Mouse (Mus musculus) left cerebral cortex, postnatal 10 days (tissue): Measurements from ENCODE around the gene Lactbl1. TPM values are rescaled to one million over a fixed set of nuclear protein-coding genes. Genes with fewer than 3 reads are reported as not detected.

Experiments used
- DNase-seq, 2 experiments: peaks; one replicate each; pipeline ENCODE4 v3.0.0; 2021 to 2022; ENCODE audit warnings: low spot score in 2 of 2, mixed read lengths in 1 of 2; ENCODE audit errors: extremely low spot score in 1 of 2
- intact Hi-C: fragments of 180-260 bp; cut with DNase I; formaldehyde crosslinking; loops from one replicate; pipeline ENCODE4 v1.15.1; 2025
- total RNA-seq, 2 experiments: library from RNA; stranded (reverse); gene quantifications; 2 replicates each; pipeline ENCODE4 v1.2.3; 2021

Lactbl1 gene
- under 1 TPM in 1 of 2 experiments, not detected in 1; 0.14 TPM for total RNA-seq

DNA sequence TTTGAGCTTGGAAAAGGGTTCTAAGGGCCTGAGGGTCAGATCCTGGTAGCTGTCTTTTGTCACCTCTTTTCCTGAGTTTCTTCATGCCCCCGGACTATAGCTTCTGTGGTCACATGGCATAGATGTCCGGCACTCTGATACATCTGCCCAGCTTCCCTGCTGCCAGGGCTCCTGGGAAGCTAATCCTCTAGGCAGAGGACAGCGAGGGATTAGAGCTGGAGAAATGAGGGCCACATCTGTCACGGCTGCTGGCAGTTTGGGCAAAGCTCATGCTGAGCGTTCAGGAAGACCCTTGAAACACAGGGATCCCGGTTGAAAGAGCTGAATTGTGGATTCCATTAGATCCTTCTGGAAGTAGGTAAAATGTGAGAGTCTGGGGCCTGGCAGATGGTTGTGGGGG lies at the start of gene Lactbl1:
Gene Lactbl1, plus strand, starts transcription at position 234 of the 400 bp plus-strand sequence.
- DNase-seq: no peak
- intact Hi-C loops: loop anchor here (10.0 kb wide), 1 partner anchor 358 kb away; no protein-coding TSS in a partner anchor

DNA sequence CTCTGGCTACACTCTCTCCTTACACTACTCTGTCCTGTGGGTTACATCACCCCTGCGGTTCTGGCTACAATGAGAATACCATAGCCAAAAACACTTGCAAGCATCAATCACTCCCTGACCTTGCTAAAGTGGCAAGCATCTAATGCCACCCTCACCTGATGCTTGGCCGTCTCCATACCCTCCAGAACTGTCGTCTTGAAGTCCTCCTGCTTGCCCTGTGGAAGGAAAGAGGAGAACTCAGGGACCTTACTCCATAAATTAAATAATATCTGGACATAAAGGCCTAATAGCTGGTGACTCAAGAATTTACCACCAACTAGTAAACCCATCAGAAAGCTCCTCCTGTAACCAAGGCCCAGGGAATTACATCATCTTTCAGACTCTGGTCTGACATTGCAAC lies 40.5 kb upstream of the Lactbl1 start:
- no peak for DNase-seq
- intact Hi-C loops: no loop called here

DNA sequence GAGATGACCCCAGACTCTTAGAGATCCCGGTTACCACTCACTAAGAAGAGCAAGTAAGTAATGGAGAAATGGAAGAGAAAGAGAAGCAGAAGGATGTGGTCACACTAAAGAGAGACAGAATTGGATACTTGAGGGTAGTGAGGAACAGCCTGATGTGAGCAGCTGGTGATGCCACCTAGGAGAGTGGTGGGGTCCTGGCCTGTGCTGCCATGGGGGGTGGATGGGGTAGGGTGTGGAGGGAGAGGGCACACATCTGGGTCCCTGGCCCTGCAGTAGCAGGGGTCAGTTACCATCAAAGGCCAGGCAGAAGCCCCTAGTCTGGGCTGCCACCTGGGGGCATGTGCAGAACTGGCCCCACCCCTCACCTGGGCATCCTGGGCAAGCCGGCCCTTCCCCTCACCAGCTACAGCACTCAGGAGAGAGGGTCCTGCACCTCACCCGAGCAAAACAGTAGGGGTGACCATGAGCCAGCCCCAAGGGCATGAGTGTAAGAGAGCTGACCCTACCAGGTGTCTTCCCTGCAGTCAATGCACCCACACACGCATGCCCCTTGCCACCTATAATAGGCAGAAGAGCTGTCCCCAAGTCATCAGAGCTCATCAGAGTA lies 35.1 kb upstream of the Lactbl1 start:
- DNase-seq: no peak
- intact Hi-C loops: no loop called here

DNA sequence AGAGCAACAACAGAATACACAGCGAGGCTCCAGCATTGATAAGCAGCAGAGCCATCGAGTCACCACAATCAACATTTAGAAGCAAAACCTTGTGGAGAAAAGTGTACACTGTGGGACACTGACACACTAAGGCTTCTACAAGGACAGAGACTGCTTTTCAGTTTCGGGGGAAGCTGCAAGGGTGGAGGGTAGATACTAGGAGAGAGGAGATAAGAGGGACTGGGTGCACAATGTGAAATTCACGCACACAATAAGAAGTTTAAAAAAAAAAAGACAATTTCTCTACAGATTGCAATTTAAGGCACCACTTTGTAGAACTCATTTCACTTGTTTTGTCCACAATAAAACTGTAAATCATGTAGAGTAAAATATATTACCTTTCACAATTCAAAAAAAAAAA lies 34.4 kb upstream of the Lactbl1 start:
- no peak for DNase-seq
- intact Hi-C loops: no loop called here

DNA sequence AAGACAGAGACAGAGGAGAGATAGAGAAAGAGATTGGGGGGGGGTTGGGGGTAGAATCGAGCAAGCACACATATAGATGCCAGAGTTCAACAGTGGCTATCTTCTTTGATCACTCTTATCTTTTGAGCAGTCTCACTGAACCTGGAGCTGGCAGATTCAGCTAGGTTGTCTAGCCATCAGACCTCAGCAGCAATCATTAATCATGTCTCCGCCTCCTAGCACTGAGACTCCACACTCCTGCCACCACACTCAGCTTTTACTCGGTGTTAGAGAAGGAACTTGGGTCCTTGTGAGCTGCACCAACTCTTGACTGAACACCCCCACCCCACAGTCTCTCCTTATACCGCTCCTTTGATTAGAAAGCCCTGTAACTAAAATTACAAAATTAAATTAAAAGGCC lies 30.3 kb upstream of the Lactbl1 start:
- no peak for DNase-seq
- intact Hi-C loops: no loop called here

DNA sequence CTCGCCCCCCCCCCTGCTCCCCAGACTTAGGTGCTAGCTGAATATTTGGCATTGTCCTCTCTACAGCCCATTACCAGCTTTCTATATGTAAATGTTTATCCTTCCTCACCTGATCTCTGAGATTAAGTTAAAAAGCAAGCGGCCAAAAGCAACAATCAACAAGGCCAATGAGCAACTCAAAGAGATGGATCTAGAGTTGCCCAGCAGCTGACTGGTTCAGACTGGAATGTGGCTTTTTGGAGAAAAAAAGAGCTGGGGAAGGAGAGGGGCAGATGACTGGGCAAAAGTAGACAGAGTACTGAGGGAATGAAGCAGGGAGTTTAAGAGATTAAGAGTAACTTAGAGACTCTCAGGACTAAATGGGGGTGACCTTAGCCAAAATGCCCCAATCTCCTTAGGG lies 28.4 kb upstream of the Lactbl1 start:
- intact Hi-C loops: no loop called here
- no peak for DNase-seq

DNA sequence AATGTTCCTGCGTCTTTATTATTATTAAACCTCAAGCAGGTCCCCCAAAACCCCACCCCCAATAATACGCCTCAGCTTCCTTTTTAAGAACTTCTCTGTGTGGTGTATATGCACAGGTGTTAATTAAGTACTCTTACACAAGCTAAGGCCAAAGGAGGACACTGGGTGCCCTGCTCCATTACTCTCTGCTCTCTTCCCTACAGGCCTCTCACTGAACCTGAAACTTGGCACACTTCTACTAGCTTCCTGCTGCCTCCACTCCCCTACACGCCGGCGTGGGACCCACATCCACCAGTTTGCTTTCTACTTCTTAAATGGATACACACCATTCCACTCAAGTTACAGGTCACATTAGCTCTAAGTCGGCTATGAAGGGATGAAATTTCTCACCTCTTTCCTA lies 27.2 kb upstream of the Lactbl1 start:
- intact Hi-C loops: no loop called here
- no peak for DNase-seq

DNA sequence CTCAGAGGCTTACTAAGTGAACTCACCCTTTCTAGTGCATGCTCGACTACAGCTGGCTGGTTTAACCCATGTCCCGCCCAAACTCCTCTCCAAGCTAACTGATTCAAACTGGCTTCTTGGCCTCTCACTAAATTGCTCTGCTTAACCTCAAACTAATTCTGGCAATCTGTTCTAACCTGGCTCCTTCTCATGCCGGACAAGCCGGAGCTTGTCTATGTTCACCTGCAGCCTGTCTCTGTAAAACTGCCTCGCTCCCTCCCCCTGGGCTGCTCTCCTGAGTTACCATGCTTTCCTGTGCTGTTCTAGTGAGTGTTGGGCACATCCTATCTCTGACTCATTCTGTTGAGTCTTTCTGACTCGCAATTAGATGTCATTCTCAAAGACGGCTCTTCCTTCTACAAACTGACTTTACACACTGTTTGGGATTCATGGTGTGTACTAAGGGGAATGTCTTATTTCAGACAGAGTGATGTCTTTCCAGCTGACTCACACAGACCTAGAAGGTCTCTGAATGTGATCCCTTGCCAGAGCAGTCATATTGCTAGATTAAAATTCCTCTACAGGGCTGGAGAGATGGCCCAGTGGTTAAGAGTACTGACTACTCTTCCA lies 24.0 kb upstream of the Lactbl1 start:
- intact Hi-C loops: no loop called here
- DNase-seq: no peak

DNA sequence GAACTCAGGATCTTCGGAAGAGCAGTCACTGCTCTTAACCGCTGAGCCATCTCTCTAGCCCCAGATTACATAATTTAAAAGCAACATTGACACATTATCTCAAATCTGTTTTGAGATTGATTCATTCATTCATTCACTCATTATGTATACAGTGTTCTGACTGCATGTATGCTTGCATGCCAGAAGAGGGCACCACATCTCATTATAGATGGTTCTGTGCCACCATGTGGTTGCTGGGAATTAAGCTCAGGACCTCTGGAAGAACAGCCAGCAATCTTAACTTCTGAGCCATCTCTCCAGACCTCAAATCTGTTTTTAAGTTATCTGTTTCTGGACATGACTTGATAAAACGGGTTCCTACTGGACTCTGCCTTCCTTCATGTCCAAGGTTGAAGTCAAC lies 22.6 kb upstream of the Lactbl1 start:
- DNase-seq: no peak
- intact Hi-C loops: loop anchor here (5.0 kb wide), 1 partner anchor 143 kb away; no protein-coding TSS in a partner anchor

DNA sequence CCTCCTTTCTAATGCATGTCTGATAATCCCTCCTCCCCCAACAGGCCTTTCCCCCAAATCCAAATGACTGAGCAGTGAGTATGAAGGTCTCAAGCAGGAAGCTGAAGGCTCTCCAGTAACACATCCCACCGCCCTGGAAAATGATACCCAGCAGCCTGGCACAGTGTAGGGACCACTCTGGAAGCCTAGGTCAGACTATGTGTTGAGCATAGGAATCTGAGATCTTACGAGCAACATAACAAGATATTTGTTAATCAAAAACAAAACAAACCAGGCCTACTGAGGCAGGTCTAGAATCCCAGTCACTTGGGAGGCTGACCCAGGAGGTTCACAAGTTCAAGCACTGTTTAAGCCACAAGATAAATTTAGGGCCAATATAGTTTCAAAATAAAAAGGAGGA lies 21.9 kb upstream of the Lactbl1 start:
- intact Hi-C loops: loop anchor here (5.0 kb wide), 1 partner anchor 143 kb away; no protein-coding TSS in a partner anchor

DNA sequence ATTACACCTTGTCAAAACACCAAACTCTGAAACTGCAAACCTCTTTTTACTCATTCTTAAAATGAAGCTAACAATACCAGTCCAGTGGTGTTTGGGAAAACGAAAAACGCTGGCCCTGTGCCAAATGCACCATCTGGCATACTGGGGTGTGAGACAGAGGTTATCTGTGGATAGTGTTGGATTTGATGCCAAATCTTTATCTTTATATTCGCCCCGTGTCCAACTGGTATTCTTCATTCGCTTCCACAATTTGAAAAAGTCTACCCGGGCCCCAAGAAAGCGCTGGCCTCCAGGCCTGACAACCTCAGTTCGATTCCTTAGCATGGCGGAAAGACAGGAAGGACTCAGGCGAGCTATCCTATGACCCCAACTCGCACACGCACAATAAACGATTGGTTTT lies 20.9 kb upstream of the Lactbl1 start:
- intact Hi-C loops: loop anchor here (5.0 kb wide), 1 partner anchor 144 kb away; no protein-coding TSS in a partner anchor

More for the DNA sequence above, 21.9 kb upstream of the Lactbl1 start:
- DNase-seq: no peak

DNA sequence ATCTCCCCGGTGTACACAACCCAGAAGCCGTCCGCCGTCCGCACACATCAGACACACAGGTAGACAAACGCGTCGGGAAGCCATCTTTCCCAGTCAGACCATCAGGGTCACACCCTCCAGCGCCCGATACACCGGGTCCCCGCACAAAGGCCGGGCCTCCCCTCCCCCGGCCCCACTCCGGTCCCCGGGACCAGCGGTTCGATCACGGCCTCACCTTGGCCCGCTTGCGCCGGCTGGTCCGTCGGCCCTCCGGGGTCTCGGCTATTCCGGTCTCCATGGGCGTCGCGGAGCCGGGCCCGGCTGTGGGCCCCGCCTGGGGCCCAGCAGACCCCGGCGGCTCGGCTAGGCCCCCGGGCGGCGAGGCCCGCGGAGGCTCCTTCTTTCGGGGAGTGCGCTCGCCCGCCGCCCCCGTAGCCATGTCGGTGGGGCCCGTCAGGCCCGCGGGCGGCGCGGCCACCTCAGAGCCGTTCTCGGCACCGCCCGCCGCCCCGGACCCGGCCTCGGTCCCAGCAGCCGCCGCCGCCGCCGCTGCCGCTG lies 20.3 kb upstream of the Lactbl1 start:
- DNase-seq: peak in 1 of 2 experiments; percentile 58
- intact Hi-C loops: loop anchor here (5.0 kb wide), 1 partner anchor 145 kb away; no protein-coding TSS in a partner anchor

More for the DNA sequence above, 20.9 kb upstream of the Lactbl1 start:
- DNase-seq: peak; percentile 59 to 82

DNA sequence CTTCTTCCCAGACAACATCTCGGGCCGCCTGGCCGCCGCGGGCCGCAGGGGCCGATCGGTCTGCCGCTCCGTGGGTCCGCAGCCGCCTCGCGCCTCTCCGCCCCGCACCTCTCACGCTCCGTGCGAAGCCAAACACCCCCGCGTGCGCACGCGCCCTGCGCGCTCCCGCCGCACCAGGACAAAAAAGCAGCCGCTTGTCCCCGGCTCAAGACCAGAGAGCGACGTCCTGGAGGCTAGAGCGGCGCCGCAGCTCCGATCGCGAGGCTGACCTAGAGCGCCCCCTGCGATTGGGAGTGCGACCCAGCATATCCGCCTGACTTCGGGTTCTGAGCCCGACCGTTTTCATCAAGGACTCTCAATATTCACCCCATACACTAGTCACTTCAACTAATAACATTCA lies 19.9 kb upstream of the Lactbl1 start, which contains the start of gene Kdm1a:
Gene Kdm1a, minus strand, starts transcription at position 156 of the 400 bp plus-strand sequence.
- intact Hi-C loops: loop anchor here (5.0 kb wide), 1 partner anchor 145 kb away; no protein-coding TSS in a partner anchor
- peak; percentile 90 to 96 for DNase-seq

DNA sequence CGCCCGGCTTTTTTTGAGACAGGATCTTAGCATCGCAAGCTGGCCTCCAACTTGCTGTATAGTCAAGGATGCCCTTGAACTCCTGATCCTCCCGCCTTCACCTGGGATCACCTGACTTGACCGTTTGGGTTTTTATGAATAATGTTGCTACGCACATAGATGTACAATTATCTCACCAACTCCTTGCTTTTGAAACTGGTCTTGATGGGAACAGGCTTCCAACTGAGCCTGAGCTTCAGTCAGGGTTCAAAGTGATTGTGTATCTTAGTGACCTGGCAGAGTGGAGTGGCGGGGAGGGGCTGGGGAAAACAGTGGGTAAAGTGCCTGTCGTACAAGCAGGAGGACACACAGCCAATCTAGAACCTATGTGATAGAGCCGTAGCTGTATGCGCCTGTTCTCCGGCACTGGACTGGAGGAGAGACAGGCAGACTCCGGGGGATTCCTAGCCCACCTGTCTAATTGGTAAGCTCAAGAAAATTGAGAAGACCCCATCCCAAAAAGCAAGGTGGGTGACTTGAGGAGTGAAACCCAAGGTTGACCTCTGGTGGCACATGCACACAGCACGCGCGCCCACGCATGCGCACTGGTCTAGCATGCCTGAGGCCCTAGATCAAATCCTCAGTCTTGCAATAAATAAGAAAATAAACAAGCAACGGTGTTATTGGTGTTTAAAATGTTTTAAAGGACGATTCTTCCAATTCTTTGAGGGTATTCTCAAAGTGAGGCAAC lies 16.5 kb upstream of the Lactbl1 start:
- no peak for DNase-seq
- intact Hi-C loops: no loop called here

DNA sequence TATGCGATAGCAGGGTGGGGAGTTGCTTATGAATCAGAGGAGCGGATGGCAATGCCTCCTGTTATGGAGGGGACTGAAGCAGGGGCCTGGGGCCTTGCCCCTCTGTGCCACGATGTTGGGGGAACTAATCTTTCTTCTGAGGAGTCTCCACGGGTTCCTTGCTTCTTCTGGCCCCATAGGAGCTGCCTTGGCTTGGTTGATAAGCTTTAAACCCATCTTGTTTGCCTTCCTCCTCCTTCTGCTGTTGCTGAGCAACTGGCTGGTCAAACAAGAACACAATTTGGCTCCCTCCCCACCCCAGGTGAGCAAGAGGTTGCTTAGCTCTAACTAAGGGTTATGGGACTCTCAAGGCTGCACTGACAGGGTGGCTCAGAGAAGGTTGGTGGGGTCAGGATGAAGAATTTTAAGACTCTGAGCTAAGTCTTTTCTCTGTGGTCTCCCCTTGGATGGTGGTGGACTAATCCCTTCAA lies 12.0 kb upstream of the Lactbl1 start, which contains the start of gene Tex46:
Gene Tex46, plus strand, starts transcription at position 51 of the 470 bp plus-strand sequence.
- intact Hi-C loops: no loop called here
- DNase-seq: no peak

DNA sequence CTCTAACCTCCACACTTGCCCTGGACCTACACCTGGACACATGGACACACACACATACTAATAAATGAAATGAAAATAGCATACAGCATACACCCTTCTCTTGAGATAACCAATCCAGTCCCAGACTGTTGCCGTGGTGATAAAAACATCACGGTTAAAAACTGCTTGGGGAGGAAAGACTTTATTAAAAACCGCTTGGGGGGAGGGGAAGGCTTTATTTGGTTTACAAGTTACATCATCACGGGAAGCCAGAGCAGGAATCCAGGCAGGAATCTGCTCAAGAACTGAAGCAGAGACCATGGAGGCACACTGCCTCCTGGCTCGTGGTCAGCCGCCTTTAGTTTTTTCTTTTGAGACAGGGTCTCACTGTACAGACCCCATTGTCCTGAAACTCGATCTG lies 8.8 kb upstream of the Lactbl1 start:
- no peak for DNase-seq
- intact Hi-C loops: no loop called here

DNA sequence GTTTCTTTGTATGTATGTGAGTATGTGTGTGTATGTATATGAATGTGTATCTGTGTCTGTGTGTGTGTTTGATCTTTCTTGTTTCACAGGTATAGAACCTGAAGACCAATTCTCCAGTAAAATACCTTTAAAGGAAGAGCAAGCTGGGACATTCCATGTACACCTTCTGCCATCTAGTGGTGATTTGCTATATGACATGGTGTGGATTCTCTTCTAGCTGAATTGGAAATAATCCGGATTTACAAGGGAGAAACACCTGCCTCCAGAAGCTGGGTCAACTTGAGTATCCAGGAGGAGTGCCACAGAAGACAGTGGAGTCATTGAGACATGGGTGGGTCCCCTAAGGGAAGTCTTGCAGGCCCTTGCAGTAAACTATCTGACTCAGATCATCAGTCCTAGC lies 1.1 kb upstream of the Lactbl1 start:
- DNase-seq: peak in 1 of 2 experiments; percentile 47
- intact Hi-C loops: loop anchor here (2.0 to 10.0 kb wide), 2 partner anchors 167 to 357 kb away; no protein-coding TSS in a partner anchor

DNA sequence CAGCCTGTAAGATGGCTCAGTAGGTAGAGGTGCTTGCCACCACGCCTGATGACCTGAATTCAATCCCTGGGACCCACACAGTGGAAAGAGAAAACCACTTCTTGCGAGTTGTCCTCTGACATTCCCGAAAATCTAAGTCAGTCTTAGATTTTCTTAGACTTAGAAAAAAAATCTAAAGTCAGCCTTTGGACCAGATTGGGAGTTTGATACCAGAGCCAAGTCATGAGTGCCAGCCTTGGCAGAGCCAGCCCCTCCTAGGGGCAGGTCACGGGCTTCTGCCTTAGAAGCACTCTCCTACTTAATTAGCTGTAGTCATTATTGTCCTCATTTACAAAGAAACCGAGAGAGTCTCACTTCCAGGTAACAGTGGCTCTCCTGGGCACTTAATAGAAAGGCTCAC lies 465 bp upstream of the Lactbl1 start:
- DNase-seq: no peak
- intact Hi-C loops: loop anchor here (2.0 to 10.0 kb wide), 2 partner anchors 167 to 357 kb away; no protein-coding TSS in a partner anchor

DNA sequence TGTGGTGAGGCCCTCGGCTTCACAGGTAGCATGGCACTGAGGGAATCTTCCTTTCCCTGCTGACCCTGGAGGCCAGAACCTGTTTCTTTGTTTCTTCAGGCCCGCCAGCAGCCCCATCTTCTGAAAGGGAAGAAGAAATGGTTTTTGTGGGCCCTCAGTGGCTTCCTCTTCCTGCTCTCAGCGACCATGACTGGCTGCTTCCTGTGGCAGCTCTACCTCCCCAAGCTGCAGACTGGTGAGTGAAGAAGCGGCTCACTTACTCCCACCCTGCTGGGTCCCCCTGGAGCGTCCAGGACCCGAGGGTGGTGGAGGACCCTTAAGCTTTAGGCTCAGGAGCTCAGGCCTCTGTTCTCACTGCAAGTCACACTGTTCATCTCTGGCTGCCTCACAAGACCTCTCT lies 4.2 kb downstream of the Lactbl1 start:
- intact Hi-C loops: loop anchor here (10.0 kb wide), 1 partner anchor 362 kb away; no protein-coding TSS in a partner anchor
- DNase-seq: no peak
